Mouse (Mus musculus) layer of hippocampus, postnatal 36 days (tissue): ENCODE measurements around the gene Gm28729. TPM values are rescaled to one million over a fixed set of nuclear protein-coding genes. Genes with fewer than 3 reads are reported as not detected.

Experiments used
- DNase-seq, 2 experiments: peaks; one replicate each; pipeline ENCODE4 v3.0.0; 2022
- total RNA-seq, 2 experiments: library from RNA; stranded (reverse); gene quantifications; 2 replicates each; pipeline ENCODE4 v1.2.3; 2021

Gm28729 gene
- total RNA-seq, 2 experiments from 2014 or later = 0.17 to 0.43 TPM

GRCm38 (mm10) chr9:96460117-96460865 lies 64.8 kb downstream of the Gm28729 start:
- DNase-seq = no peak

GRCm38 (mm10) chr9:96455618-96456017 lies 69.4 kb downstream of the Gm28729 start:
- no peak for DNase-seq

DNA sequence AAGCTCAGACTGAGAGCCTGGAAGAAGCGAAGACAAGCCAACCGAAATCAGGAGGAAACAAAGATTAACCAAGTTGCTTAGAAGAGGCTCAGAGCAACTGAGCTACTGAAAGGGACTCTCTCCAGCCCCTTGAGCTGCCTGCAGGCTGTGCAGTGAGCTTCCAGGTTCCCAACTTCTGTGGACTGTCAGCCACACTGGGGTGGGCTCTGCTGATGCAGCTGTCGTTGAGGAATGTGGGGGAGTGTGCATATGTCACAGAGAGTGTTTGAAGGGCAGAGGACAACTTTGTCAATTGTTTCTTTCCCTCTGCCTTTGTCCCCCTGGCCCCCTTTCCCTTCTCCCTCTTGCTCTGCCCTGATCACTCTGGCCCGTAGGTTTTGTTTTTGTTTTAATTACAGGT lies 72.1 kb downstream of the Gm28729 start:
- no peak for DNase-seq

DNA sequence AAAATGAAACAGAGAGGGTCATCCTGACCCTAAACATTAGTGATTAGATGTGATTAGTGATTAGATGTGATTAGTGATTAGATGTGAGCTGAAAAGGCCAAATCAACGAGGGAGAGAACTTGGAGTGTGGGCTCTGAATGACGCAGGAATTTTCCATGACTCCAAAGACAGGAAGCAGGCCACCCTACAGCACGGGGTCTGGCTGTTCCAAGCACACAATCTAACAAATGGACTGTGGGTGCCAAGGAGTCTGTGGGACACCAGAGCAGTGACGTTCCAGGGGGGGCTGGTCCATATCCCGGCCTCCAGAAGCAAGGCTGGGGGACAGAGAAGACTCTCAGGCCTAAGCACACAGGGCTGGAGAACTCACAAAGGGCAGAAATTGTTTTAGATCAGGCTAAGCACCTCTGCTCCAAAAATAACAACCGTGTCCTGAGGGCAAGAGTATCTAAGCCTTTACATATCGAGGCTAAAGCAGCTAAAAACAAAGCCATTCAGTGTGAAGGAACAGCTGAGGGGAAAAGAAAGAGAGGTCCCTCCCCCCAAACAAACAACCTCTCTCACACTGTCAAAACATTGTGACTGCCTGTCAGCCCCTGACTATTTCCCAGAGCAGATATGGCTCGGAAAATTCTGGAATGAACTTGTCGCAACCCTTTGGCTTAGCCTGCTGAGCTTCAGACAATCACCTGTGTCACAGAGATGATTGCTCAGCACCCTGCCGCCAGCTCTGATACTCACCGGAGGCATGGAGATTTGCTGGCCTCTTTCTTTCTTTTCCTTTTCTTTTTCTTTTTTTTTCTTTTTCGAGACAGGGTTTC lies 74.0 kb downstream of the Gm28729 start:
- DNase-seq = no peak

DNA sequence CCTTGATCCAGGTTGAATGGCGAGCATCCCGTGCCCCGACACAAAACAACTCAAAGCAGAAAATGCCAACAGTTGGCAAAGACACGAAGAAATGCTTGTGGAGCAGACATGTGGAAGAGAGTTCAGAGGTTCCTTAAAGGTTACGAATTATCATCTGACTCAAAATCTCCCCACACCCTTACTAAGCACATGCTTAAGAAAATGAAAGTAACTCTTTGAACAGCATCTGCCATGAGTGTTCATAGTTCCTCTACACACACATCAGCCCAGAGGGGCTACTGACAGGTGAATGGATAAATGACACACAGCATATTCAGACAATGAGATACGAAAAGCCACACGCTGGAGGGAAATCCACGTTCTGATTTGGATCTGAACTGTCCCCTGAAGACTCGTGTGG lies 75.5 kb downstream of the Gm28729 start:
- no peak for DNase-seq

GRCm38 (mm10) chr9:96445351-96445750 lies 79.7 kb downstream of the Gm28729 start:
- DNase-seq = no peak

DNA sequence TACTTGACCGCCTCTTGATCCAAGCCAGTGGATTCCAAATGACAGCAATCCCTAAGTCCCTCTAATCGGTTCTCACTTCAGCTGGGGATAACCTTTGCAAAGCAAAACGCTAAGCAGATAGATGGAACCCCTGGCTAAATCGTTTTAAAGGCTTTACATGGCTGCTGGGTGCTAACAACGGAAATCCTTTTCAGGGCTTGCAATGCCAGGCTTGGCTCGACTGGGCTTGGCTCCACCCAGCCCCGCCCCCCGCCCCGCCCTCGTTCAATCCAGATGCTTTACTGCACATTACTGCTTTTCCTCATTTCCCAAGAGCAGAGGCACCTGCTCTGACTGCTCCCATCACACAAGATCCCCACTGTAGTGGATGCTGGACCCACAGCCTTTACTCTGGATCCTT lies 83.0 kb downstream of the Gm28729 start:
- no peak for DNase-seq

GRCm38 (mm10) chr9:96438334-96438871 lies 86.7 kb downstream of the Gm28729 start:
- DNase-seq = no peak

- DNase-seq = peak; percentile 23 to 24
These were observed 87.2 kb downstream of the Gm28729 start for GRCm38 (mm10) chr9:96437805-96438333.

- DNase-seq = no peak
These were observed 87.9 kb downstream of the Gm28729 start for GRCm38 (mm10) chr9:96436901-96437804.

Other genes with a start within 250 kb of the Gm28729 start
- gene Atp1b3, start 160.8 kb downstream of the Gm28729 start, total RNA-seq = 10 to 100 TPM; 78.5 to 87.6 TPM
- gene Rnf7, start 46.6 kb downstream of the Gm28729 start, total RNA-seq = 10 to 100 TPM; 56.9 to 73.0 TPM
- gene Rasa2, start 106.4 kb upstream of the Gm28729 start, total RNA-seq = 10 to 100 TPM; 29.5 to 35.3 TPM
- gene Zbtb38, start 227.6 kb upstream of the Gm28729 start, total RNA-seq = 10 to 100 TPM; 56.4 to 63.4 TPM